Mouse (Mus musculus): ENCODE measurements around the gene Adi1. TPM values are rescaled to one million over a fixed set of nuclear protein-coding genes. Genes with fewer than 3 reads are reported as not detected.
A peak's percentile ranks its signal among the peaks of the same experiment; 100 is the strongest.

Gene Adi1
- total RNA-seq (2014; fragmentation: Nextera tagmentation) (70.8 and 97.4 TPM in 2 replicates), total RNA-seq (2017) (39.2 and 45.3 TPM in 2 replicates), polyA plus RNA-seq (2012) (20.1 and 25.6 TPM in 2 replicates)

- Histone ChIP-seq H3K9me3 (replicated peaks) (no peaks in the 10 kb centered on the region), H3K4me1 (ENCODE audit: insufficient read depth, low read depth, low read length) (peaks cover 22% of the 10 kb centered on the region), H3K27me3 (ENCODE audit: insufficient read depth, low read length) (peaks cover 9% of the 10 kb centered on the region), H3K4me3 (ENCODE audit: low read depth, low read length) (peak within 1 kb of the TSS; percentile 79), H3K36me3 (replicated peaks) (peaks cover 30% of the 10 kb centered on the region)
- TF ChIP-seq POLR2AphosphoS5 (IDR thresholded peaks at IDR 0.05; ENCODE audit: insufficient replicate concordance, low read depth, low read length) (0 out of 2 replicates have a peak, but pooled peaks have one; percentile 55), TAL1 (conservative IDR thresholded peaks at IDR 0.05; ENCODE audit: low read depth, low read length) (no peak), GATA2 (IDR thresholded peaks at IDR 0.05; ENCODE audit: borderline replicate concordance, low read depth, low read length) (no peak)
- ATAC-seq (ENCODE audit: extremely low read depth, insufficient number of reproducible peaks, low FRiP score, poor library complexity, severe bottlenecking) = peak; percentile 75
- DNase-seq (ENCODE audit: low spot score) = peak; percentile 88
Measured at GRCm38 (mm10) chr12:28675121-28675924, at the start of gene Adi1. Gene Adi1 (plus strand): TSS chr12:28675231.

DNA sequence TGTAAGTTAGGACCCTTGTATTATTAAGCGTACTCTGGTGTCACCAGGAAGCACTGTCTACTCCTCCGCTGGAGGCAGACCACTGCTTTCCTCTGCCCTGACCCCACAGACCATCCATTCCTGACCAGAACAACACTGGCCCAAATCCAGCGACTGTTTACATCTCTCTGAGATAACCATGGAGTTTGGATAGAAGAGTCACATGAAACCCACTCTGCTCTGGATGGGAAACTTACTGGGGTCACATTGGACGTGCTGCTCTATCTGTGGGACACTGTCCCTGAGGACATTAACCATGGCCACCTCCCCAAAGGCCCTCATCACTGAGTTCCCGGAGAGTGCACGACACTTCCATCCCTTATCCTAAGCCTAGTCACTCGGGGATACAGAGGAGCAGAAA lies 49.6 kb upstream of the Adi1 start:
- Histone ChIP-seq H3K4me1 (ENCODE audit: insufficient read depth, low read depth, low read length) (peaks cover 35% of the 10 kb centered on the region), H3K36me3 (replicated peaks) (peaks cover 23% of the 10 kb centered on the region), H3K9me3 (replicated peaks) (no peaks in the 10 kb centered on the region), H3K4me3 (ENCODE audit: low read depth, low read length) (no peak overlapping the region), H3K27me3 (ENCODE audit: insufficient read depth, low read length) (peaks cover 21% of the 10 kb centered on the region)
- no peak for DNase-seq (ENCODE audit: low spot score)
- TF ChIP-seq TAL1 (conservative IDR thresholded peaks at IDR 0.05; ENCODE audit: low read depth, low read length) (no peak), POLR2AphosphoS5 (IDR thresholded peaks at IDR 0.05; ENCODE audit: insufficient replicate concordance, low read depth, low read length) (no peak)
- no peak for ATAC-seq (ENCODE audit: extremely low read depth, insufficient number of reproducible peaks, low FRiP score, poor library complexity, severe bottlenecking)

DNA sequence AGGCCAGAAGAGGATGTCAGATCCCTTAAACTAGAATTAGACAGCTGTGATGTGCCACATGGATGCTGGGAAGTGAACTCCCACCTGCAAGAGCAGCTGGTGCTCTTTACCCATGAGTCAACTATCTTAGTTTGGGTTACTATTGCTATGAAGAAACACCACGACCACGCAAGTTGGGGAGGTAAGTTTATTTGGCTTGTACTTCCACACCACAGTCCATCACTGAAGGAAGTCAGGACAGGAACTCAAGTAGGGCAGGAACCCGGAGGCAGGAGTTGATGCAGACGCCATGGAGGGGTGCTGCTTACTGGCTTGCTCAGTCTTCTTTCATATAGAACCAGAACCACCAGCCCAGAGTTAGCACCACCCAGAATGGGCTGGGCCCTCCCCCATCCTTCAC lies 47.9 kb upstream of the Adi1 start:
- H3K4me1 ChIP-seq (ENCODE audit: insufficient read depth, low read depth, low read length) = peaks cover 43% of the 10 kb centered on the region
- H3K9me3 ChIP-seq (replicated peaks) = no peaks in the 10 kb centered on the region
- no peak overlapping the region for H3K4me3 ChIP-seq (ENCODE audit: low read depth, low read length)
- H3K27me3 ChIP-seq (ENCODE audit: insufficient read depth, low read length) = peaks cover 11% of the 10 kb centered on the region; the same call in 1 of the 2 replicates
- no peak for TF ChIP-seq GATA2 (IDR thresholded peaks at IDR 0.05; ENCODE audit: borderline replicate concordance, low read depth, low read length)
- no peak for TF ChIP-seq TAL1 (conservative IDR thresholded peaks at IDR 0.05; ENCODE audit: low read depth, low read length)
- no peak for TF ChIP-seq CTCF (IDR thresholded peaks at IDR 0.05; ENCODE audit: low read depth, low read length)
- no peak; the same call in 1 of the 2 replicates for TF ChIP-seq POLR2AphosphoS5 (IDR thresholded peaks at IDR 0.05; ENCODE audit: insufficient replicate concordance, low read depth, low read length)
- no peak for TF ChIP-seq GATA1 (IDR thresholded peaks at IDR 0.05; ENCODE audit: borderline replicate concordance, low read length)
- DNase-seq (ENCODE audit: low spot score) (no peak), ATAC-seq (ENCODE audit: extremely low read depth, insufficient number of reproducible peaks, low FRiP score, poor library complexity, severe bottlenecking) (no peak)
- H3K36me3 ChIP-seq (replicated peaks) = peaks cover 40% of the 10 kb centered on the region

- Histone ChIP-seq H3K9me3 (replicated peaks) (no peaks in the 10 kb centered on the region), H3K4me1 (ENCODE audit: insufficient read depth, low read depth, low read length) (peaks cover 50% of the 10 kb centered on the region), H3K27me3 (ENCODE audit: insufficient read depth, low read length) (peaks cover 4% of the 10 kb centered on the region; the same call in 1 of the 2 replicates), H3K4me3 (ENCODE audit: low read depth, low read length) (no peak overlapping the region), H3K36me3 (replicated peaks) (peaks cover 54% of the 10 kb centered on the region)
- DNase-seq (ENCODE audit: low spot score) (no peak), ATAC-seq (ENCODE audit: extremely low read depth, insufficient number of reproducible peaks, low FRiP score, poor library complexity, severe bottlenecking) (peak; percentile 42; the same call in 1 of the 2 replicates)
- TF ChIP-seq GATA2 (IDR thresholded peaks at IDR 0.05; ENCODE audit: borderline replicate concordance, low read depth, low read length) = no peak
- peak; percentile 24; the same call in 1 of the 2 replicates for TF ChIP-seq POLR2AphosphoS5 (IDR thresholded peaks at IDR 0.05; ENCODE audit: insufficient replicate concordance, low read depth, low read length)
- TF ChIP-seq TAL1 (conservative IDR thresholded peaks at IDR 0.05; ENCODE audit: low read depth, low read length) = no peak
Measured at GRCm38 (mm10) chr12:28628436-28628835, 46.6 kb upstream of the Adi1 start.

- peaks cover 50% of the 10 kb centered on the region for H3K4me1 ChIP-seq (ENCODE audit: insufficient read depth, low read depth, low read length)
- no peak for ATAC-seq (ENCODE audit: extremely low read depth, insufficient number of reproducible peaks, low FRiP score, poor library complexity, severe bottlenecking)
- peaks cover 54% of the 10 kb centered on the region for H3K36me3 ChIP-seq (replicated peaks)
Measured at GRCm38 (mm10) chr12:28635058-28635534, 39.9 kb upstream of the Adi1 start.

DNA sequence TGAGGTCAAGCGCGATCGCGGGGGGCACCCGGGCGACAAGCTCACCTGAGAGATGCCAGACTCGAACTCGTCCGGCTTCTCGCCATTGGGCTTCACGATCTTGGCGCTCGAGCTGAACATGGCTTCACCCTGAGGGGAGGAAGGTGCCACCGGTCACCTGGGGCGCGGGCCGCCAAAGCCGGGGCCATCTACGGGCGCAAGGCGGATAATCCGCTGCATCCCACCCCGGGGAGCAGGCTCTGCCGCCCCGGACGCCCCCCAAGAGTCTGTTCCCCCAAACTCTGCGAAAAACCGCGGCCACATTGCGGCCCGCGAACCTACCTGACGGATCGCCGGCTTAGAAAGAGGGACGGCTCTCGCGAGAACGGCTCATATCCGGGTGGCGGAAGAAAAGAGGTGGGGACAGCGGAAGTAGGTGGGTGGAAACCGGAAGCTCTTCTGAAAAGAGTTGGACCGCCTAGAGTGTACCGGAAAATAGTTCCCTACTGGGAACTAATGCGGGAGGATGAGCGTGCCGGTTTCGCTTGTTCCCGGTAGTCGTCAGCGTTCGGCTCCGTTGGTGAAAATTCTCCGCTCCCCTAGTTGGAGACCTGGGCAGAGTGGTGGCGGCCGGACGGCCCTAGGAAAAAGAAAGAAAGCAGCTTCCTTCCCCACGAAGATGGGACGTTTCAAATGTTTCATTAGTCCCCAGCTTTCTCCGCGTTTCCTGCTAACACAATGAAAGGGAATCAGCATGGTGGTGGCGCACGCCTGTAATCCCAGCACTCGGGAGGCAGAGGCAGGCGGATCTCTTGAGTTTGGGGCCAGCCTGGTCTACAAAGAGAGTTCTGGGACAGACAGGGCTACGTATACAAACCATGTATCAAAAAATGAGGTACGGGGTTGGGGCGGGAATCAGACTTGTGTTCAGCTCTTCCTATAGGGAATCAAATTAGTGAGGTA lies 39.2 kb upstream of the Adi1 start, which contains the start of gene Rps7:
TSS of gene Rps7 (minus strand) at position 419 of the 942 bp plus-strand sequence.
- ATAC-seq (ENCODE audit: extremely low read depth, insufficient number of reproducible peaks, low FRiP score, poor library complexity, severe bottlenecking) = peak; percentile 85
- peak; percentile 84 for DNase-seq (ENCODE audit: low spot score)
- Histone ChIP-seq H3K4me1 (ENCODE audit: insufficient read depth, low read depth, low read length) (peaks cover 43% of the 10 kb centered on the region), H3K9me3 (replicated peaks) (no peaks in the 10 kb centered on the region), H3K27me3 (ENCODE audit: insufficient read depth, low read length) (no peaks in the 10 kb centered on the region), H3K4me3 (ENCODE audit: low read depth, low read length) (peak within 1 kb of the TSS; percentile 84), H3K36me3 (replicated peaks) (peaks cover 47% of the 10 kb centered on the region)
- no peak for TF ChIP-seq TAL1 (conservative IDR thresholded peaks at IDR 0.05; ENCODE audit: low read depth, low read length)
- TF ChIP-seq CTCF (IDR thresholded peaks at IDR 0.05; ENCODE audit: low read depth, low read length) = no peak
- no peak for TF ChIP-seq GATA2 (IDR thresholded peaks at IDR 0.05; ENCODE audit: borderline replicate concordance, low read depth, low read length)
- peak; percentile 84; the same call in 1 of the 2 replicates for TF ChIP-seq POLR2AphosphoS5 (IDR thresholded peaks at IDR 0.05; ENCODE audit: insufficient replicate concordance, low read depth, low read length)
- no peak for TF ChIP-seq GATA1 (IDR thresholded peaks at IDR 0.05; ENCODE audit: borderline replicate concordance, low read length)

More at GRCm38 (mm10) chr12:28635058-28635534, 39.9 kb upstream of the Adi1 start:
- peak overlapping the region; percentile 84 for H3K4me3 ChIP-seq (ENCODE audit: low read depth, low read length)
- H3K27me3 ChIP-seq (ENCODE audit: insufficient read depth, low read length) = no peaks in the 10 kb centered on the region
- TF ChIP-seq CTCF (IDR thresholded peaks at IDR 0.05; ENCODE audit: low read depth, low read length) (no peak), TAL1 (conservative IDR thresholded peaks at IDR 0.05; ENCODE audit: low read depth, low read length) (no peak), GATA2 (IDR thresholded peaks at IDR 0.05; ENCODE audit: borderline replicate concordance, low read depth, low read length) (no peak), GATA1 (IDR thresholded peaks at IDR 0.05; ENCODE audit: borderline replicate concordance, low read length) (no peak), POLR2AphosphoS5 (IDR thresholded peaks at IDR 0.05; ENCODE audit: insufficient replicate concordance, low read depth, low read length) (no peak)
- H3K9me3 ChIP-seq (replicated peaks) = no peaks in the 10 kb centered on the region
- no peak for DNase-seq (ENCODE audit: low spot score)
